Mouse (Mus musculus) testis, adult 2 months (tissue): ENCODE results near the gene Ndufa6.

Experiments
- CTCF ChIP-seq: fragments of 200-500 bp; IDR thresholded peaks from 2 replicates; pipeline ENCODE4 v1.5.1; 2012; ENCODE audit warnings: low read depth, mild to moderate bottlenecking, inconsistent platforms, low read length, moderate library complexity; ENCODE audit not compliant: control insufficient read depth, insufficient read depth, insufficient replicate concordance
- POLR2A ChIP-seq: fragments of 200-500 bp; IDR thresholded peaks from 2 replicates; pipeline ENCODE4 v1.6.1; 2012; ENCODE audit warnings: low read depth, mild to moderate bottlenecking, inconsistent platforms, low read length, moderate library complexity; ENCODE audit not compliant: control insufficient read depth

DNA sequence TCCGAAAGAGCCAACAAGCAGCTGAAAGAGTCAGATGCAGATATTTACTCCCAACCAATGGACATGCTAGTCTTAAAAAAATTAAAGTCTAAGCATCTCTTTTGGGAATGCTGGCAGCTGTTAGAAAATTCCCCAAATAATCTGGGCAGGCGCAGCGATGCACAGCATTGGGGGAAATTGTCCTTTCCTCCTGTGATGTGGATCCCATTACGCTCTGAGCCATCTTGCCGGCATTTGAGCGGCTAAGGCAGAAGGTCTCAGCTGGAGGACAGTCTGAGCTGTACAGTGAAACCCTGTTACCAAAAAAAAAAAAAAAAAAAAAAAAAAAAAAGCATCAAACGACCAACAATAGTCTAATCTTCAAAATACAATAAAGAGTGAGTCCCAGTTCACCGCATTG is 31.9 kb downstream of the Ndufa6 start:
- TF ChIP-seq POLR2A = no peak
- TF ChIP-seq CTCF = no peak
